Mouse (Mus musculus) layer of hippocampus, postnatal 10 days (tissue): Measurements from ENCODE around the gene Vstm2a. TPM values are rescaled to one million over a fixed set of nuclear protein-coding genes. Genes with fewer than 3 reads are reported as not detected.

ENCODE experiments used
- DNase-seq, 2 experiments: peaks; one replicate each; pipeline ENCODE4 v3.0.0; 2021; ENCODE audit warnings: low spot score in 2 of 2
- long read RNA-seq: library from polyadenylated mRNA; stranded (forward); transcript quantifications from one replicate; pipeline ENCODE4 v2.0.0, GENCODE M21; 2023
- total RNA-seq, 2 experiments: library from RNA; stranded (reverse); gene quantifications; 2 replicates each; pipeline ENCODE4 v1.2.3; 2021

The Vstm2a gene
- total RNA-seq: 100 to 1,000 TPM; 105 to 120 TPM
- long read RNA-seq, transcript Vstm2a-205 (5 exons, 1,039 nt): major isoform, 14 of 45 reads
- long read RNA-seq, transcript Vstm2a-201 (5 exons, 3,264 nt): minor isoform, 5 of 45 reads
- long read RNA-seq, partial matches to known transcripts: 19 of 45 reads
- long read RNA-seq, other reads (novel, unspliced or antisense): 7 of 45 reads

DNA sequence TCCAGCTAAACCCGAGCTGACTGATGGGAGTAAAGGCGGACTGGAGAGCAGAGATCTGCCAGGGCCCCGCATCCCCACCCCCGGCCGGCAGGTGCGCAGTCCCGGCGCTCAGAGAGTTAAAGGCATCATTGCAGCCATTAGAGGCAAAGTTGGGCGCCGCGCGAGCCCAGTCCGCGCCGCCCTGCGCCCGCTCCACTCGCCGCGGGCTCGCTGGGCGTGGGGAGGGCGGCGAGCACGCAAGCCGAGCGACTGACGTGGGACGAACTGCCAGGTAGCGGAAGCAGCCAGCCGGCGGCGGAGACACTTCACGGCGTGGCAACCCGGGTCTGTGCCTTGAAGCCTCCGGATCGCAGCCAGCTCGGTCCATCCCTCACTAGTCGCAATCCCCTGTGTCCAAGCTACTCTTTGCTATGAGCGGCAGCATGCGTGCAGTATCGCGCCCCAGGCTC lies at the start of gene Vstm2a:
TSS of gene Vstm2a (plus strand) at position 252 of the 449 bp plus-strand sequence.
- DNase-seq: peak; percentile 53 to 66

DNA sequence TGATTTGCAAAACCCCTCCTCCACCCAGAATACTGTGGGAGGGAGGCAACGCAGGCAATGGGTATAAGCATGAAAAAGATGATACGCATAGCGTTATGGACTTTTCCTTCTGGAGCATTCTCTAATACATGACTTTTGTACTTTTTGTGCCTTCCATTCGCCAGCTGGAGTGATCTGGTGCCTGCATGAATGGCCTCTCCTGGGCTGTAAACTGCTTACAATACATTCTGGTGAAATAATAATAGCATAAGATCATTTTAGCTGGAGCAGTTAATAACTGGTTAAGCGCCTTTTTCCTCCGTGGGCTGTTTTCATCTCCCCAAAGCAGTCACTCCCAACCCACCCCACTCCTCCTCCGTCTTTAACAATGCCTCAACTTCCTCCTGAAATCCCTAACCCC lies 513 bp upstream of the Vstm2a start:
- DNase-seq: no peak

DNA sequence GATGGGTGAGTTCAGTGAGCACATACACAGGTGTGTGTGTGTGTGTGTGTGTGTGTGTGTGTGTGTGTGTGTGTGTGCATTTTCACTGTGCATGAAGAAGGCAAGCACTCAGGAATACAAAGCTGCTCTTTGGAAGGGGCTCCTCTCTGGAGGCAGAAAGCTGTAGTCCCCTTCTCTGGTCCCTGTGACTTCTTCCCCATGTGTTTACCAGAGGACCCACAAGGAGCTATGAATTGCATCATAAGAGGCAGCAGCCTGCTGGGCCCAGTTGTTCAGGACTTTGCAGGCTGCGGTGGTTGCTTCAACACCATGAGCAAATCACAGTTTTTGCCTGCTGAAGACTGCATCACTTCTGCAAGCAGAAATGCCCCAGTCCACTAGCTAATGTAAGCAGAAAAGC lies 776 bp downstream of the Vstm2a start:
- peak; percentile 10 to 19 for DNase-seq

DNA sequence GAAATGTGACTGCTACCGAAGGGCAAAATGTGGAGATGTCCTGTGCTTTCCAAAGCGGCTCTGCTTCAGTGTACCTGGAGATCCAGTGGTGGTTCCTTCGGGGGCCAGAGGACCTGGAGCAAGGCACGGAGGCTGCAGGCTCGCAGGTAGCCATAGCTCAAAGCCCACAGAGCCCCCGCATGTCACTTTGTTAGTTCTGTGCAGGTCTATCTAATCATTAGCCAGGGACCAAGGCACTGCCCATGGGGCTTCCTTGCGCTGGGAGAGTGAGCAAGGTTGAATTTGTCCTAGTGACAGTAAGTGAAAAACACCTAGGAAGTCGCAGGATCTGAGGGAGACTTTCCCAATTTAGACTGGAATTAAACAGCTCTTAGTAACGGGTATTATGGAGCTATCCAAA lies 2.4 kb downstream of the Vstm2a start:
- DNase-seq: peak in 1 of 2 experiments; percentile 15

DNA sequence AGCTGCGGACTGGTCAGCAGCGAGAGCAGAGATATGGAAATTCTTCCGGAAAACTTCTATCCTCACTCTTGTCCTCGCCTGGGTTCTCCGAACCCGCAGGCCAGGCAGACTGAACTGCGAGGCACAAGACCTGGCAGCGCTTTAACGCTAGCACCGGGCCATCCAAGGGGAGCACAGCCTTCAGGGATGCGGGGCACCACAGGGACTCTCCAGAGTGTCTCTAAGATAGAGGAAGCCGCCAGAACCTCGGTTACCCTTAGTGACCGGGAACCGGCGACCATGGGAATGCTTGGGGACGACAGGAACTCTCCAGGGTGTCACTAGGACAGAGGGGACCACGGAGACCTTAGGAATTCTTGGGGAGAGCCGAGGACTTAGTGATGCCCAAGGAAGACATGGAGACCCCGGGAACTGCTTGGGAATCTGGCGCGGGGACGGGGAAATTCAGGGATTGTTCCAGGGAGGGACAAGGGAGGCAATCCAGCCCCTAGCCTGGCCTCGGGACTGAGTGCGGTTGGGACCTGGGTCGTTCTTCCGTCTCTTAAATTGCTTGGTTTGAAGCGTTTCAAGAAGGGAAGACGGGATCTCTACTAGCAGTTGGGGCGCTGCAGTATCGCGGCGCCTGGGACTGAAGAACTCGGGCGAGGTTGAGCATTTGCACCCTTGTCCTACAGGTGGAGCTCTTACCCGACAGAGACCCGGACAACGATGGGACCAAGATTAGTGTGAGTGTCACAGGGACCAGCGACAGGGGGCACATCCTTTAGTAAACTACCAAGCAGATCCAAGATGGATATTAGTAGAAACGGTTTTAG lies 3.4 kb downstream of the Vstm2a start:
- peak; percentile 79 to 86 for DNase-seq

DNA sequence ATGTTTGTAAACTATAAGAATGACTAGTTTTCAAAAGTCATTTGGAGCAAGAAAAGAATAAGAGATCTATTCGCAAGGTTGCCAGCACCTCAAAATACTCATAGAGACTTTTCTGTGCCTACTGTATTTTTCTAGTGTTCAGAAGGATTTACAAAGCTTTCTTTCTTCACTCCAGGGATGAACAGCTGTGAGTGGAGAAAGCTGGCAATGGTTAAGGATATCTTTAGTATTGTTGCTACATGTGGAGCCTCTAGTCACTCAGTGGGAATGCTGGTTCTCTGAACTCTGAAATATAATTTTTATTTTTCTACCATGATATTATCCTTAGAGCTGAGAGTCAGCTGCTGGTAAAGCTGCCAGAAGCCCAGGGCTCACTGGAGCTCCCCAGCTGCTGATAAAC lies 10.9 kb downstream of the Vstm2a start:
- DNase-seq: no peak

DNA sequence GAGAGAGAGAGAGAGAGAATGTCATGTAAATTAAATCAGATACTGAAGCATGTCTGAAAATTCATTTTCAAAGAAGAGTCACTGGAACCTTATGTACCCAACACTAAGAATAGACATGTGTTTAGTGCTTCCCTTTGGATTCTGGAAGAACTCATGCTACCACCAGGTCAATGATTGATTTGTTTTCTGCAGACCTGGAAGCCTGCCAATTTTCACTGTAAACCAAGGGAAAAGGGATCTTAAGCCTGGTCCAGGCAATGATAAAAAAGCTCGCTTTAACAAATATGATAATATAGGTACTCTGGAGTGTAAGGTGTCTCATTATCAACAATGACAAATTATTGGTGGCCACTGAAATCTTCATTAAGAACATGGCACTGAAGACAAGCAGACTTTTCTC lies 32.9 kb downstream of the Vstm2a start:
- DNase-seq: no peak

DNA sequence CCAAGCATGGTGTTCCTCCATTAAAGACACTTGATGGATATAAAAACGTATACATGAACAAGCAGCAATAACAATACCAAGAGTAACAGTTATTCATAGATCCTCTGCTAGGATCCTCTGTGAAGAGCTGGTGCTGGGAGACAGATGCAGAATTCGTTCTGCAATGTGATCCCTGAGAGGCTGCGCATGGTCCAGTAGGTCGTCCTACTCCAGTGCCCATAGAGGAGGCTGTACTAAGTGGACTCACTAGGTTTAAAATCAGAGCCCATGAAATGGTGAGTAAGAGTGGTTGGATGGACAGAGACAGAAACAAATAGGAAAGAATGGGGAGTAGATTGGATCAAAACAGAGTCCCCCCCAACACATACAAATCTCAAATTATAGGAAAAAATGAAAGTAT lies 35.4 kb downstream of the Vstm2a start:
- no peak for DNase-seq

DNA sequence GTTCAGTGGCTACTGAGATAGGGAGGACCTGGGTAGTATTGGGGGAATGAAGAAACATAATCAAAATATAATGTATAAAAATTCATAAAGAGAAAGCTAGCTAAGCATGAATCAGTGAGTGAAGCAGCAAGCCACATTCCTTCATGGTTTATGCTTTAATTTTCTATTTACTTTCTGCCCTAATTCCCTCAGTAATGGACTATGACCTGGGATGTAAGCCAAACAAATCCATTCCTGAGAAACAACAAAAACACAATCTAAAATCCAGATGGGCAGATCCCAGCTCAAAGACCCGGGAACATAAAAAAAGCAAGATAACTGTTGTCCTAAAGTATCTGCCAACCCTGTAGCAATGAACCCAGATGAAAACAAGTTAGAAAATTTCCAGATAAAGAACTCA lies 39.0 kb downstream of the Vstm2a start:
- DNase-seq: no peak

DNA sequence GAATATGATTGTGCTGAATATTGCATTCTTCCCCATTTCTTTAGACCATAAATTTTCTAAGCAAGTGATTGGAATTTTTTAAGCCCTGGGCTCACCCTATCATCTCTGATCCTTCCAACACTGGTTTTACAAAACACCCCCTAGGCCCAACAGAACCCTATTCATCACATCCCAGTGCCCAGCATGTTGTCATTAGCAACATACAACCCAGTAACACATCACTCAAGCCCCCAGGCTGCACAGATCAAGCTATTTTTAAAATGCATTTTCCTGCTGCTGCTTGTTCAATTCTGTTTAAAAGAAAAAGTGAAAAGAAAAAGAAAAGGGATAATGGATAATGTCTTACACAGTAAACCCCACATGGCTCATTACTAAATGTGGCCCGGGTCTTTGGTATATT lies 42.0 kb downstream of the Vstm2a start:
- DNase-seq: no peak

DNA sequence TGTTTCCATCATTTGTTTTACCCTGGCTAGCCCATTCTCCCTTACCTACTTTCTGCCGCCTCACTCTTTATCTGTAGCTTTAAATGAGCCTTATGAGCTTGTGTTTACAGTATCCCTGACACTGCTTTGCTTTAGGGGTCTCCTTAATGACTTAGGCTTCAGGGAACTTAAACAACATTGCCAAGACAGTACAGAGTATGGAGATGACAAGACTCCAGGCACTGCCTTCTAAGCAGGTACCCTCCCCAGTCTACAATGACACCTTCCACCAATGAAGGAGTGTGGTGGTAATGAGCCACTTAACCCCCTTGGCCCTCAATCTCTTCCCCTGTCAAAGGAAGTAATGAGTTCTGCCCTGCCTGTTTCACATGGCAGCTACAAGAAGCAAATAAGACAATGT lies 42.4 kb downstream of the Vstm2a start:
- no peak for DNase-seq

DNA sequence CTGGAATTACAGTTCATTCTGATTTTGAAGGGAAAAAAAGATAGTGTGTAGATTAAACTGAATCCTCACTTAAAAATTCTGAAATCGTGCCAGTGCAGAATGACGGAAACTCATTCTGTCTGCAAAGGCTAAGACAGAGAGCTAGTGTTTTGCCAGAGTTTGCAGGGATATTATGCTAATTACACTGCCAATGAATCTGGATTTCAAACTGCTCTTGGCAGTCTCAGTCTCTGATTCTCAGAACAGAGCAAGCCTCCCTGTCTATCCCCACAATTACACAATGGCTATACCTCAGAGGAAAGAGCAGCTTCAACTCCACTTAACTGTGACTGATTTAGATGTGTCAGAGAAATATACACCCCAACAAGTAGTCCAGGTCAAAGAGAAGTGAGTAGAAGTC lies 43.2 kb downstream of the Vstm2a start:
- DNase-seq: no peak

DNA sequence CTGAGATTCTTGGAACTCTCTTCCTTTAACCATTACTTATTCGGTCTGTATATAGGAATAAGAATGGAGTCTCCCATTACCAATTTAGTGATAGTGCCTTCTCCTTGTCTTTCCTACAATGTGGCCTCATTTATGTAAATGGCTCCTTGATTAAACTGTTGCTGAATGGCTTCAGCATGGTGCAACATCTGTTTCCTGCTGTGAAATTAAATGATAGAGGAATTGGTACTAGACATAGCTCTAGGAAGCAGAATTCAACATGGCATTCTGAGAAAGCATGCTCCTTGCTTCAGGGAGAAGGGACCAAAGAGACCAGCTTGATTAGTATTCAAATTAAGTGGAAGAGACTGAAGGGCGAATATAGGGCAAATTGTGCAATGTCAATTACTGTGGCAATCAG lies 57.6 kb downstream of the Vstm2a start:
- DNase-seq: no peak

DNA sequence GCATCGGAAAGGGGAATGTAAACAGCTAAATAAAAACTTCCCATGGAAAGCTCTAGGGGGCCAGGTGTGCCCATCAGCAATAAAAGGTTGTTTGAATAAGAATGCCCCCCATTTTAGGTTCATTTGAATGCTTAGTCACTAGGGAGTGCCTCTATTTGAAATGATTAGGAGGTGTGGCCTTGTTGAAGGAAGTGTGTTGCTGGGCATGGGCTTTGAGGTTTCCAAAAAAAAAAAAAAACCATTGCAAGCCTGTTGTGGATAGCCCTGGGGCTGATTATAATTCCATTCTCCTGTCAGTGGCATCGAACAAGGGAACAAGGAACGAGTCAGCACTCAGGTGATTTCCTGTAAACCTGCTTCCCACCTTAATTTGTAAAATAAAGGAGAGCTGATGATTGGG lies 87.7 kb downstream of the Vstm2a start:
- DNase-seq: no peak

DNA sequence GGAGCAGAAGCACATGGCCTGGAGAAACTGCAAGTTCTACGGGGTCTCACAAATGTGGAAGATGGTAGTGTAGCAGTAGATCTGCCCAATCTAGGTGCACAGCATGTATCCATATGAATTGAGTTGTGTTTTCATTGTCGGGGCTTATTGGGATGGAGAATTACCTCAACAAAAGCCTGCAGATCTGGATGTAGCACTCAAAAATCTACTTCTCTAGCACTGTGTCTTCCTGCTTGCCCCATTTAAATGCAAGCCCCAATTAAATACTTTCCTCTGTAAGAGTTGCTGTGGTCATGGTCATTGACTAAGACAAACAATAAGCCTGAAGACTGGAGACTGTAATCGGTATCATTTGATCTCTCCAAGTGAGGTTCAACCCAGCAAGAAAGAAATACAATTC lies 88.2 kb downstream of the Vstm2a start:
- no peak for DNase-seq

DNA sequence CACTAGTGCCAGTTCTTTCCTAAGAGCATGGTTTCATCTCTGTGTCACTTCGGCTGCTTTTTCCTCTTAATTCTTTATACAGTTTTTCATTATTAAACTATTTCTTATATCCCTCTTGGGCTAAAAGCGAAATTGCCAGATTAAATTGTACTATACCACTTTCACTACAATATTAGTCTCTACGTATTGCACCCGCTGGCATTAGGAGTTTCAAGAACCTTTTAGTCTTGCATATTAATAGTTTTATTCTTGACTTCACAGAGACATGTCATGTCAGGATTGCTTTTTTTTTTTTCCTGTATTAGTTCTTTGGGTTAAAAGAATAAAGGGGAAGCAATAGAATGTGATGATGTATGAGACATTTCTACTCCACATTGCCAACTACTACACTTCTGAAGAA lies 94.4 kb downstream of the Vstm2a start:
- DNase-seq: no peak

DNA sequence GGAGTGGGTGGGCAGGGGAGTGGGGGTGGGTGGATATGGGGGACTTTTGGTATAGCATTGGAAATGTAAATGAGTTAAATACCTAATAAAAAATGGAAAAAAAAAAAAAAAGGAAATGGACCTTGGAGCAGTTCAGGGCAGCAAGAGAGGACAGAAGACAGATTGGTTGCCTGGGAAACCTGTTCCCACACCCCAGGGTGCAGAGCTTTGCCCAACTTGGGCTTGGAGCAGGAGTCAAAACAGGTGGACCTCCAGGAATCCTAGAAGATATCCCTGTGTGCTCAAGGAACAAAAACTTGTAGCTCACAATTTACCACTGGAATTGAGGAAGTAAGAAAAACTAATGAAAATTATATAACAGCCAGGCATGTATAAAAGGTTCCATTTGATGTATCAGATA lies 96.8 kb downstream of the Vstm2a start:
- DNase-seq: no peak

DNA sequence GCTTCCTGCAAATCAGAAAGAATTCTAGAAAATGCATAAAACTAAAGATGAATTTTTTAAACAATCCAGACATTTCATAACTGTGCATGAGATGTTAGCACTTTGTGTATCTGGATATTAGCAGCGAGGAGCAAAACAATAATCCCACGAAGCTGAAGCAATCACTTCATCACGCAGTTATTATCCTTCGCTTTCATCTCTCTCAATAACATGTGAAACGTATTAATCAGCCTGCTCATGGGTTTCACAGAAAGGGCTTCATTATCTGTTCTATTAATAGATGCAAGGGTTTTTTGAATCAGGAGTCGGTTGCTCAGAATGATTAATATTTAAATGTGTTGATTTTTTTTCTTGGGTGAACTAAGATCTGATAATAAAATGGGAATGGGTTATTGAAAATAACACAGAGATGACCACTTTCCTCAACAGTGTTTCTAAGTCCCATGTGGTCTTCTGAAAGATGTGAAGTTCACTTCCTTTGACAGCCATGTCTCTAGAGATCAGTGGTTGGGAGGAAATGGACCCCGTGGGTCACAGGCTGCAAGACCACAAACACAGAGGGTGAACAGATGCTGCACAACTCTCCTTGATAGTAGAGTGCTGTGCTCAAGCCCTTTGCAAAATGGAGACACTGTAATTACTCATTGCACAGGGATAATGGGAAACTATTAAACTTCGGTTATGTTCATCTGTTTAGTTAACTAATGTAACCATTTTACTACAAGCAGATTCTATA lies 109.5 kb downstream of the Vstm2a start:
- no peak for DNase-seq

DNA sequence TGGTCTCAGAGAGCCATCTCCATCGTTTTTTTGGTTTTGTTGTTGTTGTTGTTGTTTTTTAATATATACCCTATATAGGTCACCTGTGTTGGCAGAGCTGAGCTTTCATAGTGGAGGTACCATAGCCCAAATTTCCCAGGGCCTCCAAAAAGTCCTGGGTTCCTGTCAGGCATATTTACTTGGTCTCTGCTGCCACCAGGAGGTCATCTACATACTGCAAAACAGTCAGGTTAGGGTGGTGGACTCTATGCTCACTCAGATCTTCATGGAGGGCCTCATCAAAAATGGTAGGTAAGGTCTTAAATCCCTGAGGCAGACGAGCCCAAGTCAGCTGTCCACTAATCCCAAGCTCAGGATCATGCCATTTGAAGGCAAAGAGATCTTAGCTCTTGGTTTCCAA lies 146.1 kb downstream of the Vstm2a start:
- DNase-seq: peak; percentile 38 to 51

DNA sequence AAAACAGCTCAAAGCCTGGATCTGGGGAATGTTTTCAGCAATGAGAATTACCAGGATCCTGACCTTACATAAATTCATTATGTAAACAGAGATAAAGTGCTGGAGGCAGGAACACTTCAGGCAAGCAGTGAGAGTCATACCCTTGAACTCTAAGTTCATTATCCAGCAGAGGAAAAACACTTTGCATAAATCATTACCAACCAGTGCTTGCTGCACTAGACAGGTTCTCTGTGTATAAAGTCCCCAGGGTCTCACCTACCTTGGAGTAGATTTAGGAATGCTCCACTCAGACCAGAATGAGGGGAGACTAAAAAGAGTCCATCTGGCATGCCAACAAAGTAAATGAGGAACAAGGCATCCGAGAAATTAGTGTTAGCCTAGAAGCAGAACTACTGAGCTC lies 154.2 kb downstream of the Vstm2a start:
- no peak for DNase-seq

DNA sequence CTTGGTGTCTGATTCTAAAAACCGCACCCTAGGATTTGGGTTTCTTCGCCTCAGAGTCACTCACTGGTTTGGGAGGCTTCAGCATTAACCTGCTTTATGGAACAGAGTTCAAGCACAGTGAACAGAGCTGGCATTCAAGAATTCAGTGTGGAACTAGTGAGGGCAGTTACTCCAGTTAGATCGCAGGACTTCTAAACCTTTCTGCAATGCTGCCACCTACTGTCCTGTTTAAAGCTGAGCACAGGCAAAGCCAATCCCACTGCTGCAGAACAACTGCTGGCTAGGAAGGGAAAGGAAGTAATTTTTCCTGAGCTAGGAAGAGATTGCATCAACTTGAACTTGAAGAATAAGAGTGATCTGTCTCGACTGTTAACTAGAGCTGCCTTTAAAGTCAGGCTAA lies 155.1 kb downstream of the Vstm2a start:
- DNase-seq: peak; percentile 45 to 60

DNA sequence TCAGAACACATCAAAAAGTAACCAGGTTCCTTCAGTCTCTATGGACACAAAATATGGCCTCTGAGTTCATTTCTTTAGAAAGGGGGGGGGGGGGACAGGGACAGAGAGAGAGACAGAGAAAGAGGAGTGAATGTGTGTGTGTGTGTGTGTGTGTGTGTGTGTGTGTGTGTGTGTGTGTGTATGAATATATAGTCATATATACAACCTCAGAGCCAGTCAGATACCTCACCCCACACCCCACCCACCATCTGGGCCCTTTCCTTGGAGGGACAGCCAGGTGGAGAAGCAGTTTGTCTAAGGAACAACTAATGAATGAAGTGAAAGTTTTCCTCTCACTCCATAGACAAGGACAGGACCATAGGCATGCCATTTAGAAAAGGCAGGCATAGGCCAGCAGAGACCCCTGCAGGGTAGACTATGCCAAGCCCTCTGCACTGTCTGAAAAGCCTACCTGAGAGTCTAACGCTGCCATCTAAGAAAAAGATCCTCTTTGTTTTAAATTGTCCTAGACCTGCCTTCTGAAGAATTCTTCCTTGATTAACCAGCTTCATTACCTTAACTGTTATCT lies 155.6 kb downstream of the Vstm2a start:
- no peak for DNase-seq
